Mouse (Mus musculus) small intestine, adult 10 weeks (tissue): ENCODE results near the gene Krt6b. TPM values are rescaled to one million over a fixed set of nuclear protein-coding genes. Genes with fewer than 3 reads are reported as not detected.

Experiments
- polyA plus RNA-seq: library from polyadenylated mRNA; stranded (reverse); fragments of 350-450 nt; fragmentation: Illumina TruSeq; extraction: RNeasy Lipid Tissue Mini Kit (QIAGEN cat#74804); gene quantifications from one replicate; pipeline ENCODE4 v1.2.3, GENCODE M21; 2014; ENCODE audit warnings: low replicate concordance

Krt6b gene
- polyA plus RNA-seq, result not detected

GRCm38 (mm10) chr15:101680187-101680586 lies at the start of gene Krt6b:
Gene Krt6b, minus strand, starts transcription at chr15:101680287.

GRCm38 (mm10) chr15:101712720-101713119 lies 32.6 kb upstream of the Krt6b start, which contains the start of gene Krt5:
Gene Krt5, minus strand, starts transcription at chr15:101712898.

GRCm38 (mm10) chr15:101694207-101694606 lies 14.1 kb upstream of the Krt6b start, which contains the start of gene Krt6a:
Gene Krt6a, minus strand, starts transcription at chr15:101694307.

GRCm38 (mm10) chr15:101647280-101647679 lies 32.8 kb downstream of the Krt6b start, which contains the start of gene Gm5478:
Gene Gm5478, minus strand, starts transcription at chr15:101647380.

GRCm38 (mm10) chr15:101627884-101628283 lies 52.2 kb downstream of the Krt6b start, which contains the start of gene Gm5414:
Gene Gm5414, minus strand, starts transcription at chr15:101628188.

Other genes with a start within 250 kb of the Krt6b start
- gene Krt87, start 241.5 kb downstream of the Krt6b start, polyA plus RNA-seq, result not detected
- gene Krt88, start 232.5 kb downstream of the Krt6b start, polyA plus RNA-seq, result not detected
- not detected for gene Krt81, start 216.5 kb downstream of the Krt6b start, polyA plus RNA-seq
- gene Krt86, start 206.8 kb downstream of the Krt6b start, polyA plus RNA-seq, result not detected
- not detected for gene Krt83, start 188.8 kb downstream of the Krt6b start, polyA plus RNA-seq
- gene Gm49425, start 163.0 kb downstream of the Krt6b start, polyA plus RNA-seq, result not detected
- not detected for gene Krt84, start 147.5 kb downstream of the Krt6b start, polyA plus RNA-seq
- gene Krt82, start 129.6 kb downstream of the Krt6b start, polyA plus RNA-seq, result not detected
- not detected for gene Krt90, start 117.3 kb downstream of the Krt6b start, polyA plus RNA-seq
- gene Krt75, start 106.4 kb downstream of the Krt6b start, polyA plus RNA-seq, result not detected
- gene Gm5414, start 52.1 kb downstream of the Krt6b start, polyA plus RNA-seq, result not detected
- not detected for gene Gm5478, start 32.9 kb downstream of the Krt6b start, polyA plus RNA-seq
- gene Krt6a, start 14.0 kb upstream of the Krt6b start, polyA plus RNA-seq, result not detected
- not detected for gene Krt5, start 32.6 kb upstream of the Krt6b start, polyA plus RNA-seq
- not detected for gene Krt71, start 62.8 kb upstream of the Krt6b start, polyA plus RNA-seq
- not detected for gene Krt72, start 106.2 kb upstream of the Krt6b start, polyA plus RNA-seq
- gene Krt73, start 122.1 kb upstream of the Krt6b start, polyA plus RNA-seq, result not detected
- not detected for gene Krt2, start 137.9 kb upstream of the Krt6b start, polyA plus RNA-seq
- gene Krt1, start 170.5 kb upstream of the Krt6b start, polyA plus RNA-seq, result not detected
- not detected for gene Krt77, start 189.4 kb upstream of the Krt6b start, polyA plus RNA-seq
- gene Krt76, start 212.6 kb upstream of the Krt6b start, polyA plus RNA-seq, result not detected
- not detected for gene Krt4, start 244.4 kb upstream of the Krt6b start, polyA plus RNA-seq